Mouse (Mus musculus) embryonic stem cell, embryonic (primary cell): ENCODE measurements around the gene 1700029P11Rik.

Source experiments
- CTCF ChIA-PET, 4 experiments: fragments of 300-600 bp in 2 of 4; fragments of 350-600 bp in 2 of 4; sonication (Branson Sonifier 250); formaldehyde crosslinking; loops; one replicate each; lab custom pipeline; 2022; ENCODE audit warnings: inconsistent platforms in 2 of 4; lab: Charles Lee
- POLR2A ChIA-PET, 4 experiments: fragments of 300-600 bp in 2 of 4; fragments of 350-600 bp in 2 of 4; sonication (Branson Sonifier 250); formaldehyde crosslinking; loops; one replicate each; lab custom pipeline; 2022; ENCODE audit warnings: antibody characterized with exemption in 4 of 4, inconsistent platforms in 1 of 4; lab: Charles Lee

The 1700029P11Rik gene

DNA sequence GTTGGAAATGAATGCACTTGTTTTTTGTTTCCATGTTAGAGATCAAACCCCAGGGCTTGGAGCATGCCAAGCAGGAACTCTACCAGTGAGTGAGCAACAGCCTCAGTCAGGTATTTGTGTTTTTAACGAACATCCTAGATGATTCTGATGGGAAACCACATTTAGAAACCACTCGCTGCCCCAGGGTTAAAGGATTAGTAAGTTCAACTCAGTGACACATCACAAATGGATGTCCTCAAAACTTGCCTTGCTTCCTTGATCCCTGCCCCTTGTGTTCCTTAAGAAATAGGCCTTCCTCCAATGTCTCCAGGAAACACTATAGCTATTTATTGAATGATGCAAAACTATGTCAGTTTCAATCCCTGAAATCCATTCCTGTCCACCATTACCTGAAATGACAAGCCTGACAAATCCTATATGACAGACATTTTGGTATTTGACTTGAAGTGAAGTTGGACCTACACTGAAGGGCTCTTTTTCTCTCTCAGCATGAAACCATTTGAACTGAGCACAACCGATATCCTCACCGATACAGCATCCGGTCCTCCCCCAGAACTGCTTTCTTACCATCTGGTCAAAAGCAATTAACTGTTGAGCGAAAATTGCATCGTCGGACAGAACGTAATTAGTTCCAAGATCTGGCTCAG lies 34.5 kb downstream of the 1700029P11Rik start:
- CTCF ChIA-PET: interaction anchor here in 3 of 4 experiments (1.0 to 2.8 kb wide), 8 partner anchors 18 to 256 kb away, joined by 3 to 15 read pairs (median 5); partner anchors contain the start of gene Pmm1 (in 1 of the 3)
- POLR2A ChIA-PET: interaction anchor here in 3 of 4 experiments (0.6 to 4.7 kb wide), 43 partner anchors 9 to 884 kb away, joined by 3 to 48 read pairs (median 9); partner anchors contain the start of genes Pmm1 (in 3 of the 3), 1700029P11Rik (in 2 of the 3), Polr3h (in 2 of the 3) and Srebf2 (in 2 of the 3)

DNA sequence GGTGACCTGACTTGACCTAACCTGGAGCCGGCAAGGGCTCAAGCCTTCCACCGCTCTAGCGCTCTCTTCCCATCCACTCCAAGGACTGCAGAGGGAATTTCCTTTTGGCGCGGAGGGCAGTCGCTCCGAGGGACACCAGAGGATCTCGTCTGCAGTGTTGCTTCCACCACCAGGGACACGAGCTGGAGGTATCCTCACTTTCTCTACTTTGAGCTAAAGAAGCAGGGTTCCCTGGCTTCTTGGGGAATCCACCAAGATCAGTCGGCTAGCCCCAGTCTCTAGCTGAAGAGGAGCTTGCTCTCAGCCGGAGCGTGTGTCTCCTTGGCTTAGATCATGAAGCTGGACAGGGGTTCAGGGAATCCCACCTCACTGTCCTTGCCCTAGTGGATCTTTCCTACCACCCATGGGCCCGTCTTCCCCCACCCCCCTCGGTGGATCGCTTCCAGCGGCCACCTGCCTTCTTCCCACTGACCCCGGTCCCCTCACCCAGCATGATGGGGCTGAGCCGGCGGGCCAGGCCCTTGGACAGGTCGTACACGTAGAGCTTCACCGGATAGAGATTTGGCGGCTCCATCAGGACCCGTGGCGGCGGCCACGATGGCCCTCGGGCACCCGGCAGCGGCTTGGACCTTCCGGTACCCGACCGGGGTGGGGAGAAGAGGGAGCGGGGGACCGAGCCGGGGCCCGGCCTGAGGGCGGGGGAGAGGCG lies 35.2 kb downstream of the 1700029P11Rik start:
- CTCF ChIA-PET: interaction anchor here (0.6 to 2.8 kb wide), 23 partner anchors 16 to 322 kb away, joined by 3 to 15 read pairs (median 4); partner anchors contain the start of genes Pmm1 (in 1 of the 4), Polr3h (in 1 of the 4) and Srebf2 (in 1 of the 4)

DNA sequence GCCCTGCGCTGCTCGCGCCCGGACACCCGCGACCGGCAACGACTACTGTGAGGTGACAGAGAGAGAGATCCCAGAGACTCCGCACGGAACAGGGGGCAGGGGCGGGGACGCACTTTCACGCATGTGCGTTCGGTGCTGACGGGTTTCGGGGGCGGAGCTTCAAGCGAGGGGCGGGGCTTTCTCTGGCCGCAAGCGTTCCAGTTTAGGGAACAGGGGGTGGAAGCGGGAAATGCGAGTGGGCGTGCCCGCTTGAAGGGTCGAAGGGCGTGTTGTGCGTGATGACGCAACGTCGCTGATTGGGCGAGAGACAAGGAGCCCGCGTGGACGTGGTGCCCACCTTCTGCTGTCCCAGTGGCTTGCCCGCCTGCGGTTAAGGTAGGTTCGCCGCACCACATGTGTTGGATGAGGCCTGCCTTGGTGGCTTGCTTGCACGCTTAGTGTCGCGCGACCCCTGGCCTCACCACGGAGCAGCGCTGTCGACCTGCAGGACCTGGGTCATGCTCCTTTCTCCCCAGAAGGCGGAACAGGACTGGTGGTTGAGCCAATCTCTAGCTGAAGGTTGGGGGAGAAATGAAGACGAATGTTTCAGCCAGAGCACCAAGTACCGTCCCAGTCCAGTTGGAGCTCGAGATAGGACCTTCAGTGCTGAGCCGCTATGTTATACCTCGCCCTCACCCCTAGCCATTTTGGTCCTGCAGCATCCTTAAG lies 35.9 kb downstream of the 1700029P11Rik start:
- ChIA-PET POLR2A (interaction anchor here (0.6 to 4.7 kb wide), 158 partner anchors 8 to 1799 kb away, joined by 3 to 48 read pairs (median 4); partner anchors contain the start of genes Csdc2 (in 3 of the 4), Pmm1 (in 3 of the 4), Polr3h (in 3 of the 4) and Srebf2 (in 3 of the 4)), CTCF (interaction anchor here (0.6 to 2.8 kb wide), 30 partner anchors 15 to 1041 kb away, joined by 3 to 15 read pairs (median 4); partner anchors contain the start of genes Csdc2 (in 1 of the 4), Desi1 (in 1 of the 4), Pmm1 (in 1 of the 4) and Polr3h (in 1 of the 4))

More for the DNA sequence above, 35.2 kb downstream of the 1700029P11Rik start:
- POLR2A ChIA-PET: interaction anchor here (0.6 to 4.7 kb wide), 130 partner anchors 8 to 1782 kb away, joined by 3 to 48 read pairs (median 4); partner anchors contain the start of genes Csdc2 (in 3 of the 4), Pmm1 (in 3 of the 4), Polr3h (in 3 of the 4) and Srebf2 (in 3 of the 4)

DNA sequence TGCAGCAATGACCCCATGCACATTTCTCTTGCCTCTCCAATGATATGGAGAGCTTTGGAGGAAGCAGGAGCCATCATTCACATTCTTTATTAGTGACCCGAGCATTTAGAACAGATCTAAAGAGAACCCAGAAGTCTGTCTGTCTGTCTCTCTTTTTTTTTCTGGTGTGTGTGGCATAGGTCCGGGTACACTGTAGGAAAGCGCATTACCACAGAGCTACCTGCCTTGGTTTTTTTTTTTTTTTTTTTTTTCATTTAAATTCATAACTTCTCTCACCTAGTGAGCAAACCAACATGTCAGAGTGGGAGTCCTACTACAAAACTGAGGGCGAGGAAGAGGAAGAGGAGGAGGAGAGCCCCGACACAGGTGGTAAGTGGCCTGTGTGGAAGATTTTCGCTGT lies 36.5 kb downstream of the 1700029P11Rik start:
- POLR2A ChIA-PET: interaction anchor here (0.6 to 4.7 kb wide), 88 partner anchors 7 to 1799 kb away, joined by 3 to 48 read pairs (median 5); partner anchors contain the start of genes Pmm1 (in 3 of the 4), Polr3h (in 3 of the 4), Srebf2 (in 3 of the 4) and Csdc2 (in 2 of the 4)
- CTCF ChIA-PET: interaction anchor here (0.6 to 2.8 kb wide), 17 partner anchors 17 to 323 kb away, joined by 3 to 15 read pairs (median 4); partner anchors contain the start of genes Csdc2 (in 1 of the 4), Desi1 (in 1 of the 4), Pmm1 (in 1 of the 4) and Polr3h (in 1 of the 4)

DNA sequence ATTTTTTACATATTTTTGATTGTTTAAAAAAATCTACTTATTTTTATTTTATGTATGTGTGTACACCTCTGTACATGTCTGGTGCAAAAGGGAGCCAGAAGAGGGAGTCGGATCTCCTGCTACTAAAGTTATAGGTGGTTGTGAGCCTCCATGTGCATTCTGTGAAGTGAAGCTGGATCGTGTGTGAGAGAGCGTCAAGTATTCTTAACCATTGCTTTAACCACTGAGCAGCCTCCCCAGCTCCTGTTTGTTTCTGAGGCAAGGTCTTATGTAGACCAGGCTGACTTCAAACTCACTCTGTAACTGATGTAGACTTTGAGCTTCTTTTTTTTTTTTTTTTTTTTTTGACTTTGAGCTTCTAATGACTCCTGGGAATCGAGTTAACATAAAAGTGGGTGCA lies 37.1 kb downstream of the 1700029P11Rik start:
- ChIA-PET CTCF (interaction anchor here in 3 of 4 experiments (0.6 to 2.8 kb wide), 9 partner anchors 18 to 258 kb away, joined by 3 to 15 read pairs (median 4); partner anchors contain the start of gene Pmm1 (in 1 of the 3)), POLR2A (interaction anchor here in 3 of 4 experiments (0.6 to 4.7 kb wide), 31 partner anchors 9 to 1414 kb away, joined by 3 to 42 read pairs (median 10); partner anchors contain the start of genes Desi1 (in 2 of the 3), Pmm1 (in 2 of the 3), Srebf2 (in 2 of the 3) and Aco2 (in 1 of the 3))

DNA sequence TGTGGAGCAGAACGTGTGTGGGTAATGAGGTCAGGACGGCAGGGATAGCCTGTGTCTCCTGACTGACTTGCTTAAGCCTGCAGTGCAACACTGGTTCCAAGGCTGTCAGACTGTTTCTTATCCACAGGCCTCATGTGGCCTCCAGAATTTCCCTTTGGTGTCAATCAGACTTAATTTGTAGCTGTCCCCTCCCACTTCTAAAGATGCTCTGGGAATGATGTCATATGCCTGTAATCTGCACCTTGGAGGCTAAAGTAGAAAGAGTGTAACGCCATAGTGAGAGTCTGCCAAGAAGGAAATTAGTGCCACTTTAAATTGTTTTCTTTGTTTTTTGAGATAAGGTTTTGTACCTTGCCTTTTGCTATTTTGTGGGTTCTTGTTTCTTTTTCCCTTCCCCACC lies 38.9 kb downstream of the 1700029P11Rik start:
- ChIA-PET POLR2A (interaction anchor here in 1 of 4 experiments (0.7 to 3.7 kb wide), 5 partner anchors 9 to 21 kb away, joined by 3 to 19 read pairs (median 4); partner anchors contain the start of gene Desi1), CTCF (interaction anchor here in 1 of 4 experiments (0.6 kb wide), 1 partner anchor 788 kb away, joined by 7 read pairs; no protein-coding TSS in a partner anchor)

DNA sequence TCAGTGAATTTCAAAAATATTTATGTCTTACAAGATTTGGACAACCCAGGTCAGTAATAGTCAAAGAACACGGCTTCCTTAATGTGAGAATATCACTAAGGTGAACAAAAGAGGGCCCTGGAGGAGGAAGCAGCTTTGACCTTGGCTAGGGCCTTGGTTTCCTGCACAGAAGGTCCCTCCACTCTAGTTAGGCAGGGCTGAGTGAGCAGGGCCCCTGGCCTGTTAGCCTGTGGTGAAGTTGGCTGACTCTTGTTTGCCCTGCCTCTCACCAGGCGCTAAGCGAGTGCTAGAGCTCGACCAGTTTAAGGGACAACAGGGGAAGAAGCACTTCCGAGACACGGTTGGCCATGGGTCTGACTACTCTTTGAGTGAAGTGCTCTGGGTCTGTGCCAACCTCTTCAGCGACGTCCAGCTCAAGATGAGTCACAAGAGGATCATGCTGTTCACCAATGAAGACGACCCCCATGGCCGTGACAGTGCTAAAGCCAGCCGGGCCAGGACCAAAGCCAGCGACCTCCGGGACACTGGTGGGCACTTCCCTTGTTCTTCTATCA lies 42.3 kb downstream of the 1700029P11Rik start:
- POLR2A ChIA-PET: interaction anchor here in 2 of 4 experiments (0.6 to 3.5 kb wide), 8 partner anchors 9 to 1127 kb away, joined by 3 to 12 read pairs (median 3); partner anchors contain the start of genes Desi1 (in 1 of the 2) and Poldip3 (in 1 of the 2)
- CTCF ChIA-PET: interaction anchor here in 3 of 4 experiments (0.5 to 1.4 kb wide), 3 partner anchors 63 to 1789 kb away, joined by 3 to 4 read pairs (median 4); partner anchors contain the start of gene Mief1 (in 1 of the 3)

DNA sequence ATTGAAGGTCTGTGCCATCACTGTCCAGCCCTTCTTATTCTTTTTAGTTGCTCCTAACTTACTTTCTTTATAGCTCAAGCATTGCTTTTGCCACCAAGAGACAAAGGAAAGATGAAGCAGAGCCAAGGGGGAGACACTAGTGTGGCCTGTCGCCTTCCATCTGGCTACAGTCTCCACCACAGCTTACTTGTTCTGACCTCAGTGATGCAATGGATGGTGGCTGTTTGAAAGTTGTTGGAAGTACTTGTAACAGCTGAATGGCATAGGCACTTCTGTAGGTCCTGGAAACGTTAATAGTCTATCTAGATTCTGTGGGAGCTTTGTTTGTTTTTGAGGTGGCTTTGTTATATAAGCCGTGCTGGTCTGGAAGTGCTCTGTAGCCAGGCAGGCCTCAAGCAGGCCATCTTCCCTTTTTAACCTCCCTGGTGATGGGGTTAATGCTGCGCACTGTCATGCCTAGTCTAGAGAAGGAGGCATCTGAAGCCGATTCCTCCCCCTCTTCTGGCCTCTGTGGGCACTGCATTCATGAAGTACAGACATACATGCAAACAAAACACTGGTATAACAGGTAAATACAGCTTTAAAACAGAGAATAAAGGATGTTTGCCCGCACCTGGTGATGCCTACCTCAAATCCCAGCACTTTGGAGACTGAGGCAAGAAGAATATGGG lies 43.8 kb downstream of the 1700029P11Rik start:
- POLR2A ChIA-PET: interaction anchor here in 2 of 4 experiments (0.6 to 1.8 kb wide), 5 partner anchors 8 to 213 kb away, joined by 3 to 11 read pairs (median 3); partner anchors contain the start of gene Desi1 (in 1 of the 2)
- CTCF ChIA-PET: interaction anchor here in 2 of 4 experiments (0.6 to 0.7 kb wide), 3 partner anchors 10 to 120 kb away, joined by 3 read pairs; no protein-coding TSS in a partner anchor

DNA sequence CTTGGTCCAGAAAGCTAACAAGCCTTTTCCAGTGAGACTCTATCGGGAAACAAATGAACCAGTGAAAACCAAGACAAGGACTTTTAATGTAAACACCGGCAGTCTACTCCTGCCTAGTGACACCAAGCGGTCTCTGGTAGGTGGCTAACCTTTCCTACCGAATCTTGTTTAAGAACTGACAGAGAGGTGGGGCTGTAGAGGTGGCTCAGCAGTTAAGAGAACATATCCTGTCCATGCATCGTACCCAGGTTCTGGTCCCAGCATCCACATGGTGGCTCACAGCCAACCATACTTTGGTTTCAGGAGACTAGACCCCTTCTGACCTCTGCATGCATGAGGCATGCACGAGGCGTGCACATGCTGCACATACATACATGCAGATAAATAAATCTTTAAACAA lies 46.9 kb downstream of the 1700029P11Rik start:
- ChIA-PET POLR2A (interaction anchor here in 3 of 4 experiments (0.9 to 5.8 kb wide), 6 partner anchors 9 to 67 kb away, joined by 3 to 39 read pairs (median 6); partner anchors contain the start of gene Pmm1 (in 1 of the 3)), CTCF (interaction anchor here in 1 of 4 experiments (1.6 kb wide), 1 partner anchor 8 kb away, joined by 8 read pairs; no protein-coding TSS in a partner anchor)

DNA sequence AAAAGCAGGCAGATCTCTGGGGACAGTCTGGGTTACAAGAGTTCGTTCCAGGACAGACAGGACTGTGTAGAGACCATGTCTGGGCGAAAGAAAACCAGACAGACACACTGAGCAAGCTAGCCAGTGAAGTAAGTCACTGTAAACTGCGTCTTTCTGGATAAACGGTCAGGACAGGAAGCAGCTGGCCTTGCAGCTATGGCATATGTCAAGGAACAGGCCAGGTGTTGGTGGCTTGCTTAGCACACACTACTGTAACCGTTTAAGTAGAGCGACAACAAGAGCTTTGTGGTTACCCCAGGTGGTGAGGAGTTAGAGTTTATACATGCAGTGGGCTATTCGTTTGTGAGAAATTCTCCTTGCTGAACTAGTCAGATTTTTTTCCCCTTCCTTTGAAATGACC lies 47.4 kb downstream of the 1700029P11Rik start:
- ChIA-PET CTCF (no interaction called here), POLR2A (interaction anchor here in 2 of 4 experiments (0.6 to 5.8 kb wide), 6 partner anchors 9 to 294 kb away, joined by 3 to 39 read pairs (median 6); partner anchors contain the start of gene Pmm1 (in 1 of the 2))
